Mouse (Mus musculus) spleen, postnatal 36 days (tissue): Measurements from ENCODE around the gene Cpt1c.

Experiments
- DNase-seq, 2 experiments: peaks; one replicate each; pipeline ENCODE4 v3.0.0; 2022; ENCODE audit warnings: low spot score in 2 of 2, mixed read lengths in 1 of 2

Gene Cpt1c

DNA sequence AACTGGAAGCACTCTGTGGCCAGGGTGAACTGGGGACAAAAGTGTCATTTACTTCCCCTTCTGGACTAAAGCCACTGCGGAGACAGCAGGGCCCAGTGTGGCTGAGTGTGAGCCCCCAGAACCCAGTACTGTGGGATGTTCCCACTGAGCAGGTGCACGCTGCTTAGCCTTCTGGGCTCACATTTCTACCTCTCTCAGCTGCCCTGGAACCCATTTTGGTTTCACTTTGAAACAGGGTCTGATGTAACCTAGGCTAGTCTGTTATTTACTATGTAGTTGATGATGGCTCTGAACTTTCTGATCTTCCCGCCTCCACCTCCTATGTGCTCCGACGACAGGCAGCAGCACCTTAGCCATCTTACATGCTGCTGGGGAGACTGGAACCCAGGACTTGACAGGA is 11.8 kb downstream of the Cpt1c start:
- DNase-seq = no peak

DNA sequence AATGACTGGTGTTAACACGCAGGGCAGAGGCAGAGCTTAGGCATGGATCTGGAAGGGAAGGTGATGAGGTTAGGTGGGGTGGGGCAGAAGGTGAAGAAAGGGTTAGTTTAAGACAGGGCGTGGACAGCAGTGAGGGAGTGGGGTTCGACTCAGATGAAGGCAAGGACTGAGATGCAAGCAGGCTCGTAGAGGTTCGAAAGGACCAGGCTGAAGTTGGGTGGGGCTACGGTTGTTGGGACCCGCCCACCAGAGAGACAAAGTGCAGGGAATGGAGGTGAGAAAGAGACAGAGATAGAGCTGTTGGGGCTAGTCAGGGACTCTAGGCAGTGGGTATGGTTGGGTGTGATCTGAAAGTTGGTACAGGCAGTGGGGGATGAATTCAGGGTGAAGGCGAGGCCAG is 12.3 kb downstream of the Cpt1c start:
- no peak for DNase-seq

DNA sequence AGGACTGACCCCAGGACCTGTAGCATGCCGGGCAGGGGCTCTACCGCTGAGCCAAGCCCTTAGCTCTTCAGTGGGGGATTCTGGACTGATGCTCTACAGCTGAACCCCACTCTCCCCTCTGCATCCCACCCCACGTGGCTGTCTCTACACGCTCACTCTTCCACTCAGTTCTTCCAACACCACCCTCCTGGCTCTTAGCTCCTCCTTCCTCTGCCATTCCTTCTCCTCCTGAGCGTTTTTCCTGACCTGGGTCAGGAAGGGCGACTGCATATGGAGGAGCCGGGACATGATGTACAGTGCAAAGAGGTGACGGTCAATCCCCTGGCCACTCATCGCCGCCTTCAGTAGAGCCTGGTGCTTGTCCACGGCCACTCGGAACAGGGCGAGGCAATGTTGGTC is 14.1 kb downstream of the Cpt1c start:
- DNase-seq = no peak

DNA sequence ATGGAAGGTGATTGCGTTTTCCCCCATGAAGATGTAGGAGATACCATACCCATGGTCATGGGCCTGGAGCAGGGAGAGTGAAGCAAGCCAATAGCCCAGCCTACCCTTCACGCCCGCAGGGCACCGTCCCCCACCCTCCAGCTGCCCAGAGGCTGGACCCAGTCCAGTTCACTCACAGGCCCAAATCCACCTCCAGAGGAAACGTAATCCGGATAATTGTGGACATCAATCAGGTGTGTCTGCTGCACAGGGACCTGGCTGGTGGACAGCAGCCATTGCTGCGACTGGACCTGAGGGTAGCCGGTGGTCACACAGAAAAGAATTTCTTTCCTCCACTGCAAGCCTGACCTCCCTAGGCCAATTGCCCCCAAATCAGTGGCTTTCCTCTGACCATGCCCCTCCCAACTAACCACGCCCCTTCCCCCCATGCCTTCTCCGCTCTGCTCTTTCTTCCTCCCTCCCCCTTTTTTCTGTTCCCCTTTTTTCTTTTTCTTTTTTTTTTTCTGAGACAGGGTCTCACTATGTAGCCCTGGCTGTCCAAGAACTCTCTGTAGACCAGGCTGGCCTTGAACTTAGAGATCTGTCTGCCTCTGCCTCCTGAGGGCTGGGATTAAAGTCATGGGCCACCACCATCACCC is 14.7 kb downstream of the Cpt1c start:
- DNase-seq = peak; percentile 74 to 75

DNA sequence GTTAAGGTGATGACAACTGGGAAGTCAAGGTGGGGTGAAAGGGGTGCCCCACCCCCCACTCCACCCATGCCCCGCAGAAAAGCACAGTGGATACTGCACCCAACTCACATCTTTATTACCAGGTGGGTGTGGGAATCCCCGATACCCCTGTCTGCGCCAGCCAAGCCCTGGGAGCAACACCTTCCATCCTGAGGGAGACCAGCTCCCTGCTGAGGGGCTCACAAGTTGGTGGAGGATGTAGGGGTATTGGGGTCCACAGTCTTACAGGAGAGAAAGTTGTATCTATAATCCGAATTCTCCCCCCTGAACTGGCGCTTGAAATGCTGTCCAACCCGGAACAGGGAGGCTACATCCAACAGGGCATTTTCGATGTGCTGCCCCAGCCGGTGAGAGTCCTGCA is 15.4 kb downstream of the Cpt1c start:
- DNase-seq = no peak

DNA sequence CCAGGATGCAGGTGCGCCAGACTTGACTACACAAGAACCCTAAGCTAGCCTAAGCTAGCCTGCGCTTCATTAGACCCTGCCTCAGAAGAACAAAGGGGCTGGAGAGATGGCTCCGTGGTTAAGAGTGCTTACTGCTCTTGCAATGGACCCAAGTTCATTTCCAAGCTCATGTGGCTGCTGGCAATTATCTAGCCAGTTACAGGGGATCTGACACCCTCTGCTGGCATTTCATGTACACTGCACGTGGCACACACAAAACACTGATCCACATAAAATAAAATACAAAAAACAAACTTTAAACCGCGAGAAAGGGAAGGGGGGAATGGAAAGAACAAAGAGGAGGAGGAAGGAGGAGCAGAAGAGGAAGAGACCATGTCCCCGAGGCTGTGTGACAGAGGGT is 16.4 kb downstream of the Cpt1c start:
- no peak for DNase-seq

DNA sequence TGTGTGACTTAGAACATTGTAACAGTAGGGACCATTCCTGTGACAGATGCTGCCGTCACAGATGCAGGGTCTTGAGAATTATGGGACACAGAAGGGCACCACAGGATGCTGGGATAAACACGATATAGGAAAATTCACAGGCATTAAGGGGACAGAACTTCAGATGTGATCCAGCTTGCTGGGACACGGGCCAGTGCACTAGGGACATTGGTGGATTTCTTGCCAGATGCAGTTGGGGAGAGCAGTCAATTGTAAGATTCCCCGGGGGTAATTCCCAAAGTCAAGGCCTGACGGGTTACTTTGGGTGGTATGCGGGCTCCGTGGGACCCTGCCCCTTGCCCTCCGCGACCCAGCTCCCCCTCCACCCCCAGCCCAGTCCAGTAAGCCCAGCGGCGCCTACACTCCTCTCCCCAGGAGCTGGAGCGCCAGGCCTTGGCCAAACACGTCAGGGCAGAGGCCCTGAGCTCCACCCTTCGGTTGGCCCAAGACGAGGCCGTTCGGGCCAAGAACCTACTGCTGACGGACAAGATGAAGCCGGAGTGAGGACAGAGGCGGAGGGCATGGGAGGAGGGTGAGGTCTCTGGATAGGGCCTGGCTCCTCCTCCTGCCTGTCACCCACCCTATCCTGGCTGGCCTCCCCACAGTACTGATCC is 17.3 kb downstream of the Cpt1c start:
- DNase-seq = no peak

DNA sequence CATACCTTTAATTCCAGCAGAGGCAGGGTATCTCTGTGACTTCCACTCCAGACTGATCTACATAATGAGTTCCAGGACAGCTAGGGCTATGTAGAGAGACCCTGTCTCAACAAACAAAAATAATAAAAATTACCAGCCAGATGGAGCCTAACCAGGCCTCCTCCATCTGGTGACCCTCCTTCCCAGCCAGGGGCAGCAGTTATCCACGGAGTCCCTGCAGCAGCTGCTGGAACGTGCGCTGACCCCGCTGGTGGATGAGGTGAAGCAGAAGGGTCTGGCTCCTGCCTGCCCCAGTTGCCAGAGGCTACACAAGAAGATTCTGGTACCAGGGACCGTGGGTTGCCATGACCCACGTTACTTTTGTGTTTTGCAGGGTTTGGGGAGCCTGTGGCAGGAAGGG is 18.4 kb downstream of the Cpt1c start:
- DNase-seq = no peak

DNA sequence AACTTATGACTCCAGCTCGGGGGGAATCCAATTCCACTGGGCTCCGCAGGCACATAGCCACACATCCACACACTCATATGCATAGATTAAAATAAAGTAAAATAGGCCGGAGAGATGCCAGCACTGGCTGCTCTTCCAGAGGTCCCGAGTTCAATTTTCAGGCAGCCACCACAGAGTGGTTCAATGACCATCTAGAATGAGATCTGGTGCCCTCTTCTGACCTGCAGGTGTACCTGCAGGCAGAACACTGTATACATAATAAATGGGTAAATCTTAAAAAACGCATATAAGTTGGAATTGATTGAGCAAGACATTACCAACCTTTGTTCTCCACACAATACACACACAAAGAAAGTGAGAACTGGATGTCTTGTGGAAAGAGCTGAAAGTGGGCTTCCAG is 19.0 kb downstream of the Cpt1c start:
- no peak for DNase-seq

DNA sequence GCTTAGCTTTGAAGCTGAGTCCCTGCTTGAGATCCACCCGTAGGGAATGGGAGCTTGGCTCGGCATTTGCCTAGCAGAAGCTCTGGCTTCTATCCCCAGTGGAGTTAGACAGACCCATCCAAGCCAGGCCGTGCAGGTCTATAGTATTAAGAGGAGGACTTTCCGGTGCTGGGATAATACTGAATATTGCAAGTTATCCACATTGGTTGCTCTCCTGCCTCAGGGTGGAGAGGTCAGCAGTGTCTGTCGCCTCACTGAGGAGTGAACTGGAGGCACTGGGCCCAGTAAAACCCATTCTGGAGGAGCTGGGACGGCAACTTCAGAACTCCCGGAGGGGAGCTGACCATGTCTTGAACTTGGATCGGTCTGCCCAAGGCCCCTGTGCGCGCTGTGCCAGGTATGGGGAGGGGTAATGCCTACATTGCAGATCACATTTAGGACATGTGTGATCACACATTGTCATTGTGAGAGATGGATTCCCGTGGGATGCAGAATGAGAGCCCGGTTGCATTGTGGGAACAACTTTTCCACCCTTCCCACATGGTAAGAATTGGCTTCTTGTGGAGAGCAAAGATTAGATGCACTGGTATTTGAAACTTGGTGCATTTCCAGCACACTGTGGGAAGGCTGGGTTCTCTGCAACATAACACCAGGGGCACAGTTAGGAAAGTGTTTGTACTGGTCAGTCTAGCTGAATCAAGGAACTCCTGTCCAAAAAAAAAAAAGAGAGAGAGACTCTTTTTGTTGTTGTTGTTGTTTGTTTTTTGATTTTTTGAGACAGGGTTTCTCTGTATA is 20.4 kb downstream of the Cpt1c start:
- DNase-seq = no peak

DNA sequence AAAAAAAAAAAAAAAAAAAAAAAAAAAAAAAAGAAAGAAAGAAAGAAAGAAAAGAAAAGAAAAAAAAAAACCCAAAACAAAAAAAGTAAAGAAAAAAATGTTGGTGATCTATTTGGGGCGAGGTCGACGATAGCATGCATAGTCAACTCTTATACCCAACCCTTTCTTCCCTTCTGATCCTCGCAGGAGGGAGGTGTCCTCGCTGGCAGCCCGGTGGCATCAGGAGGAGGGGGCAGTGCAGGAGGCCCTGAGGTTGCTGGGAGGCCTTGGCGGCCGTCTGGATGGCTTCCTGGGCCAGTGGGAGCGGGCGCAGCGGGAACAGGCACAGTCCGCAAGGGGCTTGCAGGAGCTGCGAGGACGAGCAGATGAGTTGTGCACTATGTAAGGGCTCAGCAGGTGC is 21.1 kb downstream of the Cpt1c start:
- DNase-seq = no peak

DNA sequence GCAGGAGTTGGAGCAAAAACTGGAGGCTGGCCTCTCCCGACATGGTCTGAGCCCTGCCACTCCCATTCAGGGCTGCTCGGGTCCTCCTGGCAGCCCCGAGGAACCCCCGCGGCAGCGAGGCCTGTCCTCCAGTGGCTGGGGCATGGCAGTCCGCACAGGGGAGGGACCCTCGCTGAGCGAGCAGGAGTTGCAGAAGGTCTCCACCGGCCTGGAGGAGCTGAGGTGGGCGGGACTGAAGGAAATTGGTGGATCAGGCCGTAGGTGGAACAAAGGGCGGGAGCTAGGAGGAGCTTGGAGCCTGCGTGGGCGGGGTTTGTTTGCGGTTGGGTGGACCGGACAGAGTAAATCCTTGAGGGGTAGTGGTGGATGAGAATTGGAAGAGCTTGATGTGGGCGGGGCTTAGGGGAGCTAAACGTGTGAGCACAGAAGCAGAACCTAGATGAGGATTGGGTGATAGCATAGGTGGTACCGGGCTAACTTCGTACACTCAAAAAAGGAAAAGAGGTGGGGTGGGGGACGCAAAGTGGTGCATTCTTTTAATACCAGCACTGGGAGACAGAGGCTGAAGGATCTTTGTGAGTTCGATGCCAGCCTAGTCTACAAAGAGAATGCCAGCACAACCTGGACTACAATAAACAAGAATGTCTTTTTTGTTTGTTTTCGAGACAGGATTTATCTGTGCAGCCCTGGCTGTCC is 21.9 kb downstream of the Cpt1c start:
- DNase-seq = peak; percentile 74 to 80

DNA sequence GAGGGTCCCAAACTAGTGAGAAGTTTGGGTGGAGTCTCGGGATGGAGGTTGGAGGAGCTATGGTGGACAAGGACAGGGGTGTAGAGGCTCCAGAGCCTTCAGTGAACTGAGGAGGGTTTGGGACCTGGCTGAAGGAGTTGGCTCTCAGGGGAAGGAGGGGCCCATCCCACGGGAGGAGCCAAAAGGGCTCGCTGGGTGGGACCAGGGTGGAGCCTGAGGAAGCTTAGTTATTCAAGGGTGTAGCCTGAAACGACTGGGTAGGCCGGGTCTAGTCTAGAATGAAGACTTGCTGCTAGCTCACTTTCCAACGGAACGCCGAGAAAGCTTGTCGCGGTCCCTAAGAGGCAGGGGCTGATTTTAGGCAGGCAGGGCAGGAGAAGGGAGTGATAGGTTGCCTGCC is 22.7 kb downstream of the Cpt1c start:
- DNase-seq = peak; percentile 30 to 50

DNA sequence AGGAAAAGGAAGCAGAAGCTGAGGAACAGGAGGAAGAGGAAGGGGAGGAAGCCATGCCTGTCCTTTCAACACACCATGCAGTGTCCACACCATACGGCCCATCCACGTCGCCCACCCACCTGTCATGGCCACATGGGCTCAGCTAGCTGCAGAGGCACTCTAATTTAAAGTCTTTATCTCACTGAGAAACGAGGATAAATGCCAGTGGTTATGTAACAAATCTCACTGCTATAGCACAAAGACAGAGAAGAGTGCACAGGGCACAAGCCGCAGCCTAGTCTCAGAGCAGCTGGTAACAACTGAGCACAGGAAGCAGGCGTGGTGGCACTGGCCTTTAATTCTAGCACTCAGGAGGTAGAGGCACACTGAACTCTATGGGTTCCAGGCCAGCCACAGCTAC is 24.7 kb downstream of the Cpt1c start:
- DNase-seq = no peak

DNA sequence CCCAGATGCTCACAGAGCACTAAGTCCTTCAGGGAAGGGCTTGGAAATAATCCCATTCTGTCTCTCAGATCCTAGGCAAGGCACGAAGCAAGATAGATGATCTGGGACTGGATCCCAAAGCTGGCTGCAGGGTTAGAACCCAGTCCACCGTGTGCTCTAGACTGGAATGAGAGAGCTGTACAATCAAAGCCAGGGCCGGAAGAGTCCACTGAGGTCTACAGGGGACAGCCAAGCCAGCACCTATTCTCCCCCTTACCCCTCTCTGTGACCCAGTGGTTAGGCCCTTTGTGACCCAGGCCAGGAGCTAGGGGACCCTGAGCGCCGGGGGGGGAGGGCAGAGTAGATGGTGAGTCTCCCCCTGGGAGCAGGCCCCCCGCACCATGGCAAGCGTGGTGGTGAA is 31.7 kb downstream of the Cpt1c start, which contains the start of gene Tsks:
Gene Tsks (plus strand): TSS at position 301 of the 400 bp plus-strand sequence.
- DNase-seq = no peak

DNA sequence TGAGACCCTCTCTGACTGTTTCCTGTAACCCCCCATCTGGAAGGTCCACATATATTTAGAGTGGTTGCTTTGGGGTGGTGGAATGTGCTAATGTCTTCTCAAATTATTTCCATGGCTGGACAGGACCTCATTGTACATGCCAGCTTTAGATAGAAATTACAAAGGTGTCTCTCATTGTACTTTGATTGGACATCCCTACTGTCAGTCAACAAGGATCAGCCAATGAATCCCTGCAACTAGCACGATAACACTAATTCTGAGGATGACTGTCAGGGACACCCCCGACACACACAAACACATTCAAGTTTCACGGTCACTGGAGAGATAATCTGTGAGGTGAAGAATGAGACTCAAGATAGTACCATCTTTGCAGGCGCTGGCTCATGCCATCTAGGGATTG is 36.0 kb downstream of the Cpt1c start:
- no peak for DNase-seq

DNA sequence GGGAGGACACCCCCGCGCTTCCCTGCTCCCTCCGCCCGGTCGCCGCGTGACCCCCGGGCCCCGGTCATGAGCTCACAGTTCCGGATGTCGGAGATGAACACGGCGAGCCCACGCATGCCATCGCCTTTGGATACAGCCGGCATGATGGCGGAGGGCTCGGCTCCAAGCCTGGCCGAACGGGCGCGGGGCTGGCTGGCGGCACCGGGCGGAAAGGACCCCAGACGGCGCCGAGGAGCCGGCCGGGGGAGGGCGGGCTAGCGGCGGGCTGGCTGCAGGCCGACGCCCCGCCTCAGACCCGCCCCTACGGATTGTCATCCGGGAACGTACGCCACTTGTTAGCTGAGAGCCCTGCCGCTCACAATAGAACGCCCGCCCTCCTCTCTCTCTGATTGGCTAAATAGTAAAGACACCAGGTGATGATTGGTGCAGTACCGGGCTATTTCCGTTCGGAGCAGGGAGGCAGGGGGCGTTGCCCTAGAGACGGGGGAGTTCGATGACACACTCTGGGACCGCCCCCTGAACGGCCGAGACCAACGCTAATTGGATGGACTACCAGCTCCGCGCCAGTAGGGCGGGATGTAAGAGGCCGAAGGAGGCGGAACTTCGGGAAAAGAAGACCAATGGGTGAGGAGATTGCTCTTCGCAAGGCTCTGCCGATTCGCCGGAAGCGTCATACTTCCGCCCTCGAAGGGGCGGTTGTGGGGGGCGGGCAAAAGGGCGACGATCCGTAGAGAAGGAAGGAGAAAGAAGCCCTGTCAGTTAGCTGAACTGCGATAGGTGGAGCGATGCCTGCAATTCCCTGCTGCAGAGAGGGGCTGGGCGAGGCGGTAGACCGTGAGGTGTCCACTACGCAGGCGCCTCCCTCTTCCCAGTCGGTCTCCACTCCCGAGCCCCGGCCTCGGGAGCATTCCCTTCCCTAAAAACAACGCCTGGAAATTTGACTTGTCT is 45.2 kb downstream of the Cpt1c start, which contains the start of gene Ap2a1:
Gene Ap2a1 (minus strand): TSS at position 293 of the 948 bp plus-strand sequence.
- peak; percentile 100 for DNase-seq

DNA sequence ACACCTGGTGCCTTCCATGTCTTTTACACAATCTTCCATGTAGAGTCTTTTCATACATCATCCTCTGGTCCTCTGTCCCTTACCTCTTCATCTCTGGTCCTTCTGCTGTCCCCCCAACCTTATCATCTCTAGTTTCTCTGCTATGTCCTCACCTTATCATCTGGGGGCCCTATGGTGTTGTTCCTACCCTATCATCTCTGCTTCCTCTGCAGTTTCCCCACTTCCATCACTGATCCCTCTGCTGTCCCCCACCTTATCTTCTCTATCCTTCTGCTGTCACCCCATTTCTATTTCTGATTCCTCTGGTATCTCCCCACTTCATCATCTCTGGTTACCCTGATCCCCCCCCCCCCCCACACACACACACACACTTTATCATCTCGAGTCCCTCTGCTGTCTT is 46.1 kb downstream of the Cpt1c start:
- DNase-seq = no peak

DNA sequence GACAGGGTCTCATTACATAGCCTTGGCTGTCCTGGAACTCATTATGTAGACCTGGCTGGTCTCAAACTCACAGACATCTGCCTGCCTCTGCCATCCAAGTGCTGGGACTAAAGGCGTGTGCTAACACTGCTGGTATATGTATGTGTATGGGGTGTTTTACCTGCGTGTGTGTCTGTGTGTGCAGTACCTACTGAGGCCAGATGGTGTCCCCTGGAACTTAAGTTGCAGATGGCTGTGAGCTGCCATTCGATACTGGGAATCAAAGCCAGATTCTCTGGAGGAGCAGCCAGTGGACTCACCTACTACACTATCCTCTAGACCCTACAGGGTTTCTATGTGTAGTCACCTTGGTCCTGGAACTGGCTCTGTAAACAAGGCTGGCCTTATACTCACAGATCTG is 49.2 kb downstream of the Cpt1c start:
- DNase-seq = no peak

DNA sequence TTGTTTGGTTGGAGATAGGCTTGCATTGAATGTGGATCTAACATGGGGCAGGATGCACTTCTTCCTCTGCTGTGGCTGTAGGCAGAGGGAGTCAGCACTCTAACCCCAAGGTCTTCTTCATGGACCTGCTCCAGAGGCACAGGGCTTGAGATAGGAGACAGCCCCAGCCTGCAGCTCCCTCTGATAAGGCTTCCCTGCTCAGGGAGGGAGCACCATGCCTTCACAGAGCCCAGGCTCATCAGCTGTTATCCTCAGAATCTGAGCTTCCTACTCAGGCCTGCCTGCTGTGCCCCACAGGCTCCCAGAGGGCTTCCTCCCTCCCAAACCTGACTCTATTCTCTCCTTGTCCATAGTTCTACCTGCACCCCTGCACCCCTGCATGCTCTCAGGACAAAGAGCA is 52.1 kb downstream of the Cpt1c start:
- no peak for DNase-seq

DNA sequence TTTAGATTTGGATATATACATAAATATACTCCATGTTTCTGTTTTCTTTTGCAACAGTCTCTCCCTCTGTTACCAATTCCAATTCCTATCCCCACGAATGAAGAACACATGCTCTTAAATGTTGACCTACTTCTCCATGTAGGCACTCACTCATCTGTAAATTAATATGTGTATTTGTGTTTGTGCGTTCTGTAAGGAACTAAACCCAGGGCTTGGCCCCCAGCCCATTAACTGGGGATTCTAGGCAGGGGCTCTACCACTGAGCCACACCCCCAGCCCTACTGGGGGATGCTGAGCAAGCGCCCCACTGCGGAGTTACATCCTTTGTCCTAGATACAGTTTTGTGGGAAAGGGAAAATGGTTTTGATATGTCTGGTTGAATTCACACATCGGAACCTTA is 55.5 kb downstream of the Cpt1c start:
- no peak for DNase-seq
